In the genomic region with DNA sequence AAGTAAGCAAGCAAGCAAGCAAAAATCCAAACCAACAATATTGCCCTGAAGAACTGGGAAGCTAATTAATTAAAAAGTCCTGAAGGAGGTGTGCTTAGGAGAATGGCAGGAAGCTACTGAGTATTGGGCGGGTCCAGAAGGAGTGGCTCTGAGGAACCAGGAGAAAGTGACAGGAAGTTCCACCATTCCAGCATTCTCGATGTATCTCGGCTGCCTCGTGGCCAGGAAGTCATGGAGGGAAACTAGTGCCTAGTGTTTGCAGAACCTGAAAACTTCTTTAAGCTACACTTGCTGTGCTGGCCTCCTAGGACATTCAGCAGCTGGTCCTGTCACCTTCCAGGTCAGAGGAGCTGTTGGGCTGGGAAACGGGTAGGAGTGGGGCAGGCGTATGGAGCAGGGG, we compare ENCODE assay signal across 17 mouse cellular contexts. TPM values are rescaled to one million over a fixed set of nuclear protein-coding genes. Genes with fewer than 3 reads are reported as not detected.
A peak's percentile ranks its signal among the peaks of the same experiment; 100 is the strongest.
DNase-seq lines count a peak whose midpoint lies in the region; ATAC-seq and TF ChIP-seq lines count a peak whose summit lies in the region.
"Not testable (repeated sequence)": the region's sequence is repeated elsewhere in the genome, so short reads cannot be mapped to it uniquely, and the experiment has no call there.
"Had no signal": no experiment of that assay in that cellular context is flagged by ENCODE, and none has a peak within 500 bp of the region (broad histone marks: within the 10 kb centered on the region; RNA-seq: fewer than 3 reads in every experiment).

A gene (plus strand): TSS at position 239 of the 400 bp plus-strand sequence.

- H3K9me3 ChIP-seq in E14TG2a.4 (ENCODE audit: low read length), result peaks cover 21% of the 10 kb centered on the region
- not testable (repeated sequence) for H3K9me3 ChIP-seq in ES-E14 (ENCODE audit: control insufficient read depth, insufficient read depth, low read depth, low read length); forebrain, embryonic 11.5 days (ENCODE audit: control insufficient read depth, low read length); limb, embryonic 10.5 days (replicated peaks); liver, postnatal 0 days (ENCODE audit: low read length); midbrain, embryonic 11.5 days (ENCODE audit: control insufficient read depth, low read length)

- H3K9ac ChIP-seq in ES-E14 (ENCODE audit: insufficient read depth, low read depth, low read length, poor library complexity, severe bottlenecking); forebrain, embryonic 11.5 days (ENCODE audit: low read length); liver, postnatal 0 days (replicated peaks); midbrain, embryonic 11.5 days (ENCODE audit: low read length): not testable (repeated sequence)

- not testable (repeated sequence) for H3K4me1 ChIP-seq in E14TG2a.4 (replicated peaks; ENCODE audit: low read depth, low read length); ES-E14 (ENCODE audit: control insufficient read depth in 2 of 2, insufficient read depth in 2 of 2, low read length in 2 of 2, poor library complexity in 1 of 2); forebrain, embryonic 11.5 days (replicated peaks; ENCODE audit: control insufficient read depth, insufficient read depth, low read length); limb, embryonic 10.5 days; liver, postnatal 0 days (ENCODE audit: insufficient read depth); midbrain, embryonic 11.5 days (ENCODE audit: control insufficient read depth, insufficient read depth, low read length)

- H3K4me3 ChIP-seq in E14TG2a.4 (replicated peaks; ENCODE audit: low read length), result peak within 1 kb of the TSS; percentile 59
- peak within 1 kb of the TSS; percentile 12 to 31; a peak in 3 of 4 replicates for H3K4me3 ChIP-seq in ES-E14 (ENCODE audit: insufficient read depth in 1 of 2, low read depth in 1 of 2, low read length in 2 of 2, poor library complexity in 1 of 2, severe bottlenecking in 1 of 2)
- H3K4me3 ChIP-seq in forebrain, embryonic 11.5 days (ENCODE audit: low read depth, low read length); limb, embryonic 10.5 days; liver, postnatal 0 days (ENCODE audit: low read depth, low read length); midbrain, embryonic 11.5 days (ENCODE audit: low read depth, low read length): not testable (repeated sequence)

- TF ChIP-seq CTCF in E14TG2a.4 (conservative IDR thresholded peaks at IDR 0.05; ENCODE audit: low read length); liver, postnatal 0 days (IDR thresholded peaks at IDR 0.05; ENCODE audit: low read depth): not testable (repeated sequence)

- not testable (repeated sequence) for ATAC-seq in forebrain, embryonic 11.5 days (replicated peaks; ENCODE audit: low FRiP score); liver, postnatal 0 days; midbrain, embryonic 11.5 days (ENCODE audit: low FRiP score)

- not testable (repeated sequence) for H3K36me3 ChIP-seq in E14TG2a.4 (ENCODE audit: insufficient read depth, low read length); ES-E14 (ENCODE audit: control insufficient read depth, insufficient read depth, low read length, poor library complexity, severe bottlenecking); forebrain, embryonic 11.5 days (ENCODE audit: control insufficient read depth, insufficient read depth, low read length); limb, embryonic 10.5 days; liver, postnatal 0 days (replicated peaks; ENCODE audit: insufficient read depth, low read length); midbrain, embryonic 11.5 days (ENCODE audit: control insufficient read depth, insufficient read depth, low read length)

- not testable (repeated sequence) for DNase-seq in ES-E14 (ENCODE audit: low read depth, low spot score)
- DNase-seq in embryo, embryonic 10 days (ENCODE audit: low spot score), result peak; percentile 2
- peak; percentile 48 for DNase-seq in forebrain, embryonic 11.5 days (ENCODE audit: low spot score)
- DNase-seq in limb, embryonic 10.5 days (ENCODE audit: low spot score), result peak; percentile 32
- peak; percentile 13 for DNase-seq in liver, postnatal 0 days
- peak; percentile 75 for DNase-seq in midbrain, embryonic 11.5 days (ENCODE audit: low spot score, missing footprints)

- H3K27me3 ChIP-seq in E14TG2a.4 (ENCODE audit: insufficient read depth, low read length); forebrain, embryonic 11.5 days (ENCODE audit: control insufficient read depth, insufficient read depth, low read length); limb, embryonic 10.5 days (ENCODE audit: low read depth, poor library complexity, severe bottlenecking); liver, postnatal 0 days (ENCODE audit: insufficient read depth, low read length); midbrain, embryonic 11.5 days (ENCODE audit: control insufficient read depth, insufficient read depth, low read length): not testable (repeated sequence)

- peak within 1 kb of the TSS; percentile 2; the same call in 1 of the 2 replicates for H3K27ac ChIP-seq in ES-E14 (ENCODE audit: insufficient read depth, low read depth, low read length, poor library complexity, severe bottlenecking)
- H3K27ac ChIP-seq in forebrain, embryonic 11.5 days (ENCODE audit: low read depth, low read length); limb, embryonic 10.5 days; liver, postnatal 0 days (ENCODE audit: low read depth); midbrain, embryonic 11.5 days (ENCODE audit: low read depth, low read length): not testable (repeated sequence)

- H3K4me2 ChIP-seq in forebrain, embryonic 11.5 days (ENCODE audit: low read depth, low read length, severe bottlenecking); liver, postnatal 0 days (ENCODE audit: low read depth, low read length); midbrain, embryonic 11.5 days: not testable (repeated sequence)

- not testable (repeated sequence) for TF ChIP-seq EP300 in liver, postnatal 0 days (IDR thresholded peaks at IDR 0.05; ENCODE audit: low read depth)

- in situ Hi-C loops in ES-E14 (cut with MboI; ENCODE audit: low sequenced_read_pairs in 2 of 2, unreplicated experiment in 2 of 2), result not testable (repeated sequence)

- WGBS in forebrain, embryonic 11.5 days, result 93% methylated on average over 6 of the region's 6 CpGs
- WGBS in limb, embryonic 10.5 days, result 91% methylated on average over 6 of the region's 6 CpGs
- WGBS in liver, postnatal 0 days (ENCODE audit: insufficient replicate concordance), result 82% methylated on average over 6 of the region's 6 CpGs
- WGBS in midbrain, embryonic 11.5 days, result 92% methylated on average over 6 of the region's 6 CpGs

RNA-seq across cellular contexts. Expression of the gene that starts here (rescaled TPM):
- 85.5 and 88.8 TPM in 2 replicates for total RNA-seq in ES-E14 (2012; rRNA removed)
- 0.31 TPM in 1 of 2 replicates, not detected in the other for polyA plus RNA-seq in forebrain, embryonic 11.5 days (2014; fragmentation: Nextera tagmentation; extraction: Ambion mirVana)
- 0.11 and 0.16 TPM in 2 replicates for polyA plus RNA-seq in limb, embryonic 10.5 days (2016; fragmentation: Nextera tagmentation; extraction: Ambion mirVana)
- polyA plus RNA-seq in liver, postnatal 0 days (2015; fragmentation: Nextera tagmentation; extraction: Ambion mirVana), result 0.08 TPM in 1 of 2 replicates, not detected in the other
- polyA plus RNA-seq in midbrain, embryonic 11.5 days (2014; fragmentation: Nextera tagmentation; extraction: Ambion mirVana), result 0.10 TPM in 1 of 2 replicates, not detected in the other
- total RNA-seq: CH12.LX; gastrocnemius, postnatal 25 days; heart, adult 18-20 months; heart, postnatal 14 days had no signal
- polyA plus RNA-seq: embryonic facial prominence, embryonic 13.5 days; erythroblast, embryonic 14.5 days; forebrain, embryonic 14.5 days; gonadal fat pad, adult 2 months; heart, embryonic 13.5 days; hindbrain, embryonic 11.5 days had no signal

Comparison
In these comparisons a context has a peak if more than half of its experiments do, and no peak if none do; other contexts are left out.
1. Peak in DNase-seq in forebrain, embryonic 11.5 days; RNA of the gene not detected or under 1 TPM.
2. Peak in DNase-seq in limb, embryonic 10.5 days; RNA of the gene not detected or under 1 TPM.
3. Peak in DNase-seq in liver, postnatal 0 days; RNA of the gene not detected or under 1 TPM.
4. Peak in DNase-seq in midbrain, embryonic 11.5 days; RNA of the gene not detected or under 1 TPM.